8 mouse cellular contexts compared by ENCODE assay signal in genomic region chr8:121393111-121393510, GRCm38 (mm10).
A peak's percentile ranks its signal among the peaks of the same experiment; 100 is the strongest.
DNase-seq lines count a peak whose midpoint lies in the region; ATAC-seq lines count a peak whose summit lies in the region.

No protein-coding gene starts in this region.

- no peaks in the 10 kb centered on the region for H3K9me3 ChIP-seq in hindbrain, embryonic 14.5 days (ENCODE audit: control insufficient read depth, low read length)
- H3K9me3 ChIP-seq in hindbrain, embryonic 12.5 days (replicated peaks) = no peaks in the 10 kb centered on the region

- peaks cover 9% of the 10 kb centered on the region for H3K4me1 ChIP-seq in hindbrain, embryonic 14.5 days (replicated peaks; ENCODE audit: control insufficient read depth, insufficient read depth, low read length)
- peaks cover 35% of the 10 kb centered on the region for H3K4me1 ChIP-seq in hindbrain, embryonic 12.5 days

- ATAC-seq in hindbrain, embryonic 14.5 days (ENCODE audit: low FRiP score) = no peak
- ATAC-seq in hindbrain, embryonic 12.5 days (ENCODE audit: low FRiP score) = no peak

- no peak overlapping the region for H3K9ac ChIP-seq in hindbrain, embryonic 14.5 days
- no peak overlapping the region for H3K9ac ChIP-seq in hindbrain, embryonic 12.5 days

- H3K36me3 ChIP-seq in hindbrain, embryonic 14.5 days (replicated peaks; ENCODE audit: control insufficient read depth, insufficient read depth) = no peaks in the 10 kb centered on the region
- H3K36me3 ChIP-seq in hindbrain, embryonic 12.5 days = no peaks in the 10 kb centered on the region

- H3K27ac ChIP-seq in hindbrain, embryonic 14.5 days = no peak overlapping the region
- H3K27ac ChIP-seq in hindbrain, embryonic 12.5 days = no peak overlapping the region

- no peak overlapping the region for H3K4me3 ChIP-seq in hindbrain, embryonic 14.5 days (replicated peaks; ENCODE audit: low read length)
- no peak overlapping the region for H3K4me3 ChIP-seq in hindbrain, embryonic 12.5 days

- peak; percentile 69 for DNase-seq in hindbrain, embryonic 14.5 days (ENCODE audit: low spot score)
- DNase-seq in ES-CJ7 (ENCODE audit: low read depth, low spot score) = peak; percentile 64
- peak; percentile 70 for DNase-seq in brain, adult 2 months (ENCODE audit: low read depth, low spot score)
- peak; percentile 38 for DNase-seq in kidney, adult 11 months
- DNase-seq in mesoderm, embryonic 11.5 days (ENCODE audit: low read depth, low spot score) = peak; percentile 75
- no peak for DNase-seq in spleen, adult 12 weeks (ENCODE audit: low spot score)
- DNase-seq in spleen, adult 18-20 months = no peak

- peaks cover 59% of the 10 kb centered on the region for H3K27me3 ChIP-seq in hindbrain, embryonic 14.5 days (ENCODE audit: control insufficient read depth, insufficient read depth, low read length)
- H3K27me3 ChIP-seq in hindbrain, embryonic 12.5 days = peaks cover 66% of the 10 kb centered on the region

- no peak overlapping the region for H3K4me2 ChIP-seq in hindbrain, embryonic 14.5 days (replicated peaks)
- no peak overlapping the region for H3K4me2 ChIP-seq in hindbrain, embryonic 12.5 days (replicated peaks)

- WGBS in hindbrain, embryonic 14.5 days = 23% methylated on average over 9 of the region's 9 CpGs
- 19% methylated on average over 9 of the region's 9 CpGs for WGBS in hindbrain, embryonic 12.5 days

Comparison
In these comparisons a context has a peak if more than half of its experiments do, and no peak if none do; other contexts are left out.
1. DNase-seq: peak in hindbrain, embryonic 14.5 days (single experiment), ES-CJ7 (single experiment), brain, adult 2 months (single experiment), kidney, adult 11 months (single experiment) and mesoderm, embryonic 11.5 days (single experiment); none in spleen, adult 12 weeks (single experiment) and spleen, adult 18-20 months (0 of 2).